Mouse (Mus musculus) left cerebral cortex, adult 8-10 months (tissue): Measurements from ENCODE around the gene Nfatc2. TPM values are rescaled to one million over a fixed set of nuclear protein-coding genes. Genes with fewer than 3 reads are reported as not detected.

Source experiments
- DNase-seq, 2 experiments: peaks; one replicate each; pipeline ENCODE4 v3.0.0; 2022; ENCODE audit warnings: low spot score in 2 of 2
- microRNA-seq, 2 experiments: library from miRNA; unstranded; fragments of <30 nt; microRNA quantifications; one replicate each; pipeline ENCODE4 v1.2.0; 2022
- total RNA-seq, 4 experiments: library from RNA; stranded (reverse); gene quantifications; 2 replicates each; pipeline ENCODE4 v1.2.4; 2022

Gene Nfatc2
- total RNA-seq, 4 experiments from 2014 or later = 15.2 to 16.8 (median 15.6) TPM

GRCm38 (mm10) chr2:168441494-168441893, 160.0 kb downstream of the Nfatc2 start:
- no peak for DNase-seq

GRCm38 (mm10) chr2:168440918-168441328, 160.5 kb downstream of the Nfatc2 start:
- peak; percentile 63 to 95 for DNase-seq

GRCm38 (mm10) chr2:168438981-168439452, 162.4 kb downstream of the Nfatc2 start:
- peak in 1 of 2 experiments; percentile 86 for DNase-seq

- no peak for DNase-seq
These were observed 167.3 kb downstream of the Nfatc2 start for GRCm38 (mm10) chr2:168434187-168434586.

- no peak for DNase-seq
These were observed 168.1 kb downstream of the Nfatc2 start for GRCm38 (mm10) chr2:168433392-168433791.

GRCm38 (mm10) chr2:168432394-168432793, 169.1 kb downstream of the Nfatc2 start:
- DNase-seq = no peak

- DNase-seq = no peak
These were observed 171.9 kb downstream of the Nfatc2 start for GRCm38 (mm10) chr2:168429598-168429997.

GRCm38 (mm10) chr2:168428375-168428901, 173.0 kb downstream of the Nfatc2 start:
- DNase-seq = peak in 1 of 2 experiments; percentile 72

Small RNAs within 50 kb of the gene (microRNA-seq; reads per million reads assigned to microRNA genes)
- gene Mir7004 = 9.9 to 11.2 reads per million in 2 experiments

Other genes with a start within 250 kb of the Nfatc2 start
- 100 to 1,000 TPM; 400 to 416 (median 410) TPM for gene Atp9a, start 140.8 kb upstream of the Nfatc2 start, total RNA-seq
- under 1 TPM in 2 of 4 experiments, not detected in 2; 0.39 to 0.66 TPM for gene Sall4, start 166.3 kb upstream of the Nfatc2 start, total RNA-seq